Mouse (Mus musculus) kidney, embryonic 15.5 days (tissue): ENCODE data around the gene Ankrd9. TPM values are rescaled to one million over a fixed set of nuclear protein-coding genes. Genes with fewer than 3 reads are reported as not detected.

Experiments used
- ATAC-seq: fragments of 200-750 bp; cut with Nextera tagmentation; replicated peaks from 2 replicates; pipeline ENCODE4 v1.8.0; 2017; ENCODE audit warnings: moderate TSS enrichment; ENCODE audit not compliant: low FRiP score
- H3K27ac ChIP-seq: fragments of 300-500 bp; sonication (generic); 2 replicates; pipeline ENCODE4 v1.5.1; 2015; ENCODE audit warnings: mild to moderate bottlenecking, inconsistent platforms
- H3K27me3 ChIP-seq: fragments of 300-500 bp; sonication (generic); 2 replicates; pipeline ENCODE4 v1.6.1; 2015; ENCODE audit warnings: inconsistent platforms
- H3K36me3 ChIP-seq: fragments of 300-500 bp; sonication (generic); 2 replicates; pipeline ENCODE4 v1.6.1; 2015; ENCODE audit warnings: inconsistent platforms
- H3K4me1 ChIP-seq: fragments of 300-500 bp; sonication (generic); 2 replicates; pipeline ENCODE4 v1.6.1; 2015; ENCODE audit warnings: inconsistent platforms
- H3K4me2 ChIP-seq: fragments of 300-500 bp; sonication (generic); 2 replicates; pipeline ENCODE4 v1.6.1; 2015; ENCODE audit warnings: moderate library complexity, mild to moderate bottlenecking, inconsistent platforms
- H3K4me3 ChIP-seq: fragments of 300-500 bp; sonication (generic); replicated peaks from 2 replicates; pipeline ENCODE4 v1.5.1; 2015; ENCODE audit warnings: mild to moderate bottlenecking, inconsistent platforms
- H3K9ac ChIP-seq: fragments of 300-500 bp; sonication (generic); 2 replicates; pipeline ENCODE4 v1.6.1; 2015; ENCODE audit warnings: mild to moderate bottlenecking, inconsistent platforms
- H3K9me3 ChIP-seq: fragments of 300-500 bp; sonication (generic); replicated peaks from 2 replicates; pipeline ENCODE4 v1.6.1; 2016; ENCODE audit warnings: inconsistent platforms
- WGBS: fragments of 180-500 bp; shearing (Covaris S2); methylation state at CpG from one replicate; pipeline ENCODE4 v1.1.7; 2015; ENCODE audit warnings: mixed read lengths; 5-methylcytosine and 5-hydroxymethylcytosine counted together
- polyA plus RNA-seq: library from polyadenylated mRNA; unstranded; fragments of >200 nt; fragmentation: Nextera tagmentation; extraction: Ambion mirVana; gene quantifications from 2 replicates; pipeline ENCODE4 v1.2.1, GENCODE M21; 2015

Gene Ankrd9
- polyA plus RNA-seq, 1 experiment from 2014 or later: 14.0 TPM

GRCm38 (mm10) chr12:111004142-111004541, 25.3 kb upstream of the Ankrd9 start:
- Histone ChIP-seq H3K27me3 (no peaks in the 10 kb centered on the region), H3K36me3 (no peaks in the 10 kb centered on the region), H3K9ac (no peak overlapping the region), H3K4me1 (peaks cover 40% of the 10 kb centered on the region), H3K4me3 (no peak overlapping the region), H3K27ac (no peak overlapping the region), H3K4me2 (no peak overlapping the region), H3K9me3 (no peaks in the 10 kb centered on the region)
- ATAC-seq: no peak
- WGBS: 80% methylated on average over 9 of the region's 9 CpGs

GRCm38 (mm10) chr12:111000956-111001355, 22.1 kb upstream of the Ankrd9 start:
- Histone ChIP-seq H3K27ac (no peak overlapping the region), H3K9ac (no peak overlapping the region), H3K27me3 (no peaks in the 10 kb centered on the region), H3K4me2 (no peak overlapping the region), H3K9me3 (peaks cover 6% of the 10 kb centered on the region; the same call in 1 of the 2 replicates), H3K4me3 (no peak overlapping the region), H3K36me3 (no peaks in the 10 kb centered on the region), H3K4me1 (peaks cover 8% of the 10 kb centered on the region)
- WGBS: 87% methylated on average over 7 of the region's 7 CpGs
- no peak for ATAC-seq

GRCm38 (mm10) chr12:110999820-111000219, 21.0 kb upstream of the Ankrd9 start:
- no peak overlapping the region for H3K4me3 ChIP-seq
- H3K27me3 ChIP-seq: no peaks in the 10 kb centered on the region
- no peak overlapping the region for H3K4me2 ChIP-seq
- peaks cover 6% of the 10 kb centered on the region; the same call in 1 of the 2 replicates for H3K9me3 ChIP-seq
- no peak for ATAC-seq
- no peak overlapping the region for H3K27ac ChIP-seq
- no peak overlapping the region for H3K9ac ChIP-seq
- no peaks in the 10 kb centered on the region for H3K4me1 ChIP-seq
- 66% methylated on average over 2 of the region's 2 CpGs for WGBS
- H3K36me3 ChIP-seq: no peaks in the 10 kb centered on the region

- WGBS: 95% methylated on average over 11 of the region's 11 CpGs
- no peak for ATAC-seq
Observed at GRCm38 (mm10) chr12:110998092-110998491, 19.3 kb upstream of the Ankrd9 start.

GRCm38 (mm10) chr12:110994666-110995065, 15.8 kb upstream of the Ankrd9 start:
- no peak overlapping the region for H3K4me3 ChIP-seq
- no peak for ATAC-seq
- H3K4me2 ChIP-seq: no peak overlapping the region
- no peak overlapping the region for H3K27ac ChIP-seq
- H3K36me3 ChIP-seq: no peaks in the 10 kb centered on the region
- H3K9ac ChIP-seq: no peak overlapping the region
- peaks cover 22% of the 10 kb centered on the region for H3K4me1 ChIP-seq
- 38% methylated on average over 12 of the region's 12 CpGs for WGBS
- H3K27me3 ChIP-seq: no peaks in the 10 kb centered on the region
- peaks cover 6% of the 10 kb centered on the region; the same call in 1 of the 2 replicates for H3K9me3 ChIP-seq

More at GRCm38 (mm10) chr12:110998092-110998491, 19.3 kb upstream of the Ankrd9 start:
- H3K36me3 ChIP-seq: no peaks in the 10 kb centered on the region
- H3K4me2 ChIP-seq: no peak overlapping the region
- H3K4me3 ChIP-seq: no peak overlapping the region
- no peaks in the 10 kb centered on the region for H3K27me3 ChIP-seq
- H3K27ac ChIP-seq: no peak overlapping the region
- H3K9ac ChIP-seq: no peak overlapping the region
- H3K9me3 ChIP-seq: peaks cover 6% of the 10 kb centered on the region; the same call in 1 of the 2 replicates
- peaks cover 4% of the 10 kb centered on the region; the same call in 1 of the 2 replicates for H3K4me1 ChIP-seq

- H3K4me2 ChIP-seq: no peak overlapping the region
- H3K9ac ChIP-seq: no peak overlapping the region
- WGBS: 86% methylated on average over 3 of the region's 3 CpGs
- H3K4me3 ChIP-seq: no peak overlapping the region
- H3K4me1 ChIP-seq: peaks cover 22% of the 10 kb centered on the region
- no peaks in the 10 kb centered on the region for H3K27me3 ChIP-seq
- no peak overlapping the region for H3K27ac ChIP-seq
- no peaks in the 10 kb centered on the region for H3K36me3 ChIP-seq
- H3K9me3 ChIP-seq: peaks cover 6% of the 10 kb centered on the region; the same call in 1 of the 2 replicates
- no peak for ATAC-seq
Observed at GRCm38 (mm10) chr12:110993226-110993625, 14.4 kb upstream of the Ankrd9 start.

GRCm38 (mm10) chr12:110992771-110993170, 13.9 kb upstream of the Ankrd9 start:
- no peak for ATAC-seq
- H3K9ac ChIP-seq: no peak overlapping the region
- H3K9me3 ChIP-seq: peaks cover 3% of the 10 kb centered on the region; the same call in 1 of the 2 replicates
- peaks cover 22% of the 10 kb centered on the region for H3K4me1 ChIP-seq
- H3K4me2 ChIP-seq: peak overlapping the region; percentile 79
- H3K27me3 ChIP-seq: no peaks in the 10 kb centered on the region
- 67% methylated on average over 12 of the region's 12 CpGs for WGBS
- no peaks in the 10 kb centered on the region for H3K36me3 ChIP-seq
- H3K27ac ChIP-seq: no peak overlapping the region
- peak overlapping the region; percentile 58 for H3K4me3 ChIP-seq

- H3K36me3 ChIP-seq: no peaks in the 10 kb centered on the region
- H3K9ac ChIP-seq: peak overlapping the region; percentile 62
- peak overlapping the region; percentile 89 for H3K27ac ChIP-seq
- ATAC-seq: peak; percentile 94
- peak overlapping the region; percentile 79 for H3K4me2 ChIP-seq
- WGBS: 0% methylated on average over 24 of the region's 24 CpGs
- H3K4me3 ChIP-seq: peak overlapping the region; percentile 58
- H3K27me3 ChIP-seq: no peaks in the 10 kb centered on the region
- H3K9me3 ChIP-seq: no peaks in the 10 kb centered on the region
- peaks cover 22% of the 10 kb centered on the region for H3K4me1 ChIP-seq
Observed at GRCm38 (mm10) chr12:110992128-110992553, 13.3 kb upstream of the Ankrd9 start.

GRCm38 (mm10) chr12:110991361-110992127, 12.7 kb upstream of the Ankrd9 start:
- peaks cover 22% of the 10 kb centered on the region for H3K4me1 ChIP-seq
- peak overlapping the region; percentile 58 for H3K4me3 ChIP-seq
- H3K9me3 ChIP-seq: no peaks in the 10 kb centered on the region
- 3% methylated on average over 23 of the region's 23 CpGs for WGBS
- peak; percentile 91 for ATAC-seq
- H3K27ac ChIP-seq: peak overlapping the region; percentile 89
- peak overlapping the region; percentile 79 for H3K4me2 ChIP-seq
- H3K27me3 ChIP-seq: no peaks in the 10 kb centered on the region
- no peaks in the 10 kb centered on the region for H3K36me3 ChIP-seq
- peak overlapping the region; percentile 62 for H3K9ac ChIP-seq

- no peak for ATAC-seq
- H3K36me3 ChIP-seq: no peaks in the 10 kb centered on the region
Observed at GRCm38 (mm10) chr12:110990500-110990899, 11.7 kb upstream of the Ankrd9 start.

GRCm38 (mm10) chr12:110989409-110989808, 10.6 kb upstream of the Ankrd9 start:
- WGBS: 92% methylated on average over 3 of the region's 3 CpGs
- ATAC-seq: no peak
- no peaks in the 10 kb centered on the region for H3K27me3 ChIP-seq

More at GRCm38 (mm10) chr12:110990500-110990899, 11.7 kb upstream of the Ankrd9 start:
- Histone ChIP-seq H3K4me3 (no peak overlapping the region), H3K27ac (no peak overlapping the region), H3K4me1 (peaks cover 22% of the 10 kb centered on the region), H3K9ac (no peak overlapping the region), H3K4me2 (no peak overlapping the region), H3K27me3 (no peaks in the 10 kb centered on the region), H3K9me3 (no peaks in the 10 kb centered on the region)
- 87% methylated on average over 7 of the region's 7 CpGs for WGBS

GRCm38 (mm10) chr12:110986536-110987425, 7.9 kb upstream of the Ankrd9 start:
- Histone ChIP-seq H3K36me3 (no peaks in the 10 kb centered on the region), H3K4me1 (peaks cover 20% of the 10 kb centered on the region), H3K27me3 (no peaks in the 10 kb centered on the region), H3K27ac (no peak overlapping the region), H3K9me3 (no peaks in the 10 kb centered on the region), H3K4me2 (no peak overlapping the region), H3K9ac (no peak overlapping the region), H3K4me3 (no peak overlapping the region)
- 87% methylated on average over 11 of the region's 11 CpGs for WGBS
- ATAC-seq: no peak

More at GRCm38 (mm10) chr12:110989409-110989808, 10.6 kb upstream of the Ankrd9 start:
- H3K9ac ChIP-seq: no peak overlapping the region
- H3K4me1 ChIP-seq: peaks cover 25% of the 10 kb centered on the region
- no peak overlapping the region for H3K4me2 ChIP-seq
- no peaks in the 10 kb centered on the region for H3K36me3 ChIP-seq
- H3K27ac ChIP-seq: no peak overlapping the region
- no peaks in the 10 kb centered on the region for H3K9me3 ChIP-seq
- H3K4me3 ChIP-seq: no peak overlapping the region
